Mouse (Mus musculus): ENCODE results near the gene Ocel1.

The Ocel1 gene

DNA sequence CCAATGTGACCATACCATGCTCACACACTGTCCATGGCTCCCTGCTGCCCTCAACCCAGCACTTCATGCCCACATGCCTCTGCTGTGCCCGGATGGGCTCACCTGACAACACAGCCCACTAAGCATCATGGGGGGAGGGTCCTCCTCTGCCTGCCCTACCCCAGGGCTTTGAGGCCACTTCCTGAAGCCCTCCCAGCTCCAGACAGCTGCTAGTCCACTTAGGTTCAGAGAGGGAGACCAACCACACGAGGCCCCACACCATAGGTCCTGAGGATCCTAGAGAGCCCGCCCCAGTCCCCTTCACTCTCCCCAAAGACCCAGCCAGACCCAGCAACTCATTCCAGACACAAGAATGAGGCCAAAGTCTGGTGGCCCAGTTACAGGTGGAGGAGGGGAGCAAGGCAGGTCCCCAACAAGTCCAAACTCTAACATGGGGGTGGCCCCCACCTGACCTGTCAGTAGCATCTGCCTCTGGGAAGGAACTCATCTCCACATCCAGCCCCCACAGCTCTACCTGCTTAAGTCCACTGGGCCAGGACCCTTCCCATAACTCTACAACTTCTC lies 8.5 kb downstream of the Ocel1 start:
- no peak for DNase-seq (ENCODE audit: low read depth, low spot score)

GRCm38 (mm10) chr8:71380178-71381171 lies 9.4 kb downstream of the Ocel1 start:
- no peak for DNase-seq (ENCODE audit: low read depth, low spot score)

DNA sequence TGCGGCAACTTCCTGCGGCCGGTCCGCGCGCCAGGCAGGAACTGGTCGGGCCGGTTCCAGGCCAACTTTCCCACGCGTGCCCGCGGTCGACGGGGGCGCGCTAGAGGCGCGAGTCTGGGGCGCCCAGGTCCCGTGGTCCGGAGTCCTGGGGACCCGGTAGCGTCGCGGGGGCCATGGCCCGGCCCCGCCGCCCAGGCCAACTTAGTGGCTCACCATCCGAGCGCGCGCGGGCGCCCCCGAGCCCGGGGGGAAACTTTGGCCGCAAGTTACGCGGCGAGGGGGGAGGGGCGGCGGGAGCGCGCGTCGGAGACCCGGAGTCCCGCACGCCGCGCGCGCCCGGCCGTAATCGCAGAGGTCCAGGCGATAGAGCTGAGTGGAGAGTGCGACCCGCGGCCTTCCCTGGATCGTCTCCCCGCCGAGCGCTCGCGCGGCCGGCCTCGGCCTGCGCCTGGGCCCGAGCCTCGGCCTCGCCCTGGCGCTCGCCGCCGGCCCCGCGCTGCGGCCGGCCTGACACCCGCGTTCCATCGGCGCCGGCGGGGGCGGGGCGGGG lies 10.4 kb downstream of the Ocel1 start, which contains the start of gene Nr2f6:
Nr2f6 (minus strand) TSS at position 540 of the 550 bp plus-strand sequence.
- no peak for DNase-seq (ENCODE audit: low read depth, low spot score)

DNA sequence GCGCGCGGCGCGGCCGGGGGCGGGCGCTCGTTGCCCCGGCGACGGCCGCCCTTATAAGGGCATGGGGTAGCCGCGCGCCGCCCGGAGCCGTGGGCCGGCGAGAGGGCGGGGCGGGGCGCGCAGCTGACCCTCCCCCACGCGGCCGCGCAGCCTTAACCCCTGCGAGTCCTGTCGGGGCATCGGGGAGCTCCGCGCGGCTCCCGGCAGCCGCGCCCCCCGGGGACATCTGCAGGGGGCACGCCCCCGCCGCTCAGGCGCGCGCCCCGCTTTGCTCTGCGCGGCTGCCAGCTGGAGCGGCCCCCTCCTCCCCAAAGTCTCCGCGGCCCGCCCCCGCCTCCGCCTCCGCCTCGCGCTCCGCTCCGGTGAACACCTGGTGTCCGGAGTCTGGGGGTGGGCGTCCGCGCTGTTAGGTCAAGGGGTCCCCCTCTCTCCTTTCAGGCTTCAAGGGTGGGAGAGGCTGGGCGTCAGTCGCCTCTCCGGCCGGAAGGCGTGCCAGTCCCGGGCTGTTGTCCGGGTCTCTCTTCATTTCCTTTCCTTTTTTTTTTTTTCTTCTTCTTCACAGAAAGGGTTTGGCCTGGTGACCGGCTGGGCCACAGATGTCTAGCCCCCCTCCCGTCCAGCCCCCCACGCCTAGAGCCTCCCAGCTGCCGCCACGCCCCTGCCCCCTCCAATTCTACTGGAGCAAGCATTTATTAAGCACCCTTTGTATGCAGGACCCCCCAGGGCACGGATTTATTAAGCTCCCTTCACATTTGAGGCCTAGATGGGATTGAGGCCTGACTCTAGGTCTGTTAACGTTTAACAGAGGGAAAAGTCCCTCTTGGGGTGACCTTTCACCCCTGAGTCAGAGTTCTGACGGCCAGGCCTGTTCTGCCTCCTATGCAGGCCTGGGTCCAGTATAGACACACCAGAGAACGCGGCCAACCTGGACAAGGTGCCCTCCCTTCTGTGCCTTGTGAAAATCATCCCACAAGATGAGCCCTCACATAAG lies 11.2 kb downstream of the Ocel1 start:
- DNase-seq (ENCODE audit: low read depth, low spot score) = no peak

- DNase-seq (ENCODE audit: low read depth, low spot score) = no peak
Observed at GRCm38 (mm10) chr8:71383396-71383795, 12.3 kb downstream of the Ocel1 start.

- no peak for DNase-seq (ENCODE audit: low read depth, low spot score)
Observed at GRCm38 (mm10) chr8:71383860-71384259, 12.8 kb downstream of the Ocel1 start.

DNA sequence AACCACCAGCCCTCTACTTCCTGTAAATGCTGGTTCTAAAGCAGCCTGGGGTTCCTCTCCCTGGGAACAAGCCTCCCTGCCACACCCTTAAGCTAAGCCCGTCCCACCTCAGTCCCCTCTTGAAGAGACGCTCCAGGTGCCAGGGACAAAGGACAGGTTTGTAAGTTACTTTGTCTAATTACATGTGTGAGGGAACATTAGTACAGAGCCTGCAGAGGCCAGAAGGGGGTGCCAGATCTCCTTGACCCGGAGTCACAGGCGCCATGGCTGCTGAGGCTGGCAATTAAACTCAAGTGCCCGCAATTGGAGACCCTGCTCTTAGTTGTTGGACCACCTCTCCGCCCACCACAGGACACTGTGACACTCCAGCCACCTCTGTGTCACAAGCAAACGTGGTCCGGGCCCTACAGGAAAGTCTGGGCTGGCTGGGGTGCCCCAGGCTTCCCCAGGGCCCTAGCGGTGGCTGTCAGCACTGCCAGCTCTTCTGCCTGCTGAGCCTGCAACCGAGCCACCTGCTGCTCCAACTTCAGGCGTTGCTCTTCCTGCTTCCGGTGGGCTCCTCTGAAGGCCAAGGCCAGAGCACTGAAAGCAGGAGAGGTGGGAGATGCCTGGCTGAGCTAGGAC lies 14.2 kb downstream of the Ocel1 start:
- no peak for DNase-seq (ENCODE audit: low read depth, low spot score)

GRCm38 (mm10) chr8:71388267-71388666 lies 17.2 kb downstream of the Ocel1 start:
- no peak for DNase-seq (ENCODE audit: low read depth, low spot score)

DNA sequence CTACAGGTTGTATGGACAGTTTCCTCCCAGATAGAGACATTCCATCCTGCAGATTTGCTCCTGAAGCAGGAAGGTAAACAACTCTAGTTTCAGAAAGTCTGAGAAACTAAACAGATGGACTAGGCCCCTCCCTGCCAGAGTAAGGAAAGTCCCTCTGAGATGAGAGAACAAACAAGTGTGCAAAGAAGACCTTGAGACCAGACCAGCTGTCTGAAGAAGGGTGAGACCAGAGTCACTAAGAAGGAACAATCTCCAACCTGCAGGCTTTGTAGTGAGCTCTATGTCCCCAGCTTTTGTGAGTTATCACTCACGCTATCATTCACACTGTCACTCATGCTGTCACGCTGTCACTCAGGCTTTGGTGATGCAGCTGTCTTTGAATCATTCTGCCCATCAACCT lies 20.6 kb downstream of the Ocel1 start:
- no peak for DNase-seq (ENCODE audit: low read depth, low spot score)

GRCm38 (mm10) chr8:71392391-71392790 lies 21.3 kb downstream of the Ocel1 start:
- no peak for DNase-seq (ENCODE audit: low read depth, low spot score)

- no peak for DNase-seq (ENCODE audit: low read depth, low spot score)
Observed at GRCm38 (mm10) chr8:71392871-71393270, 21.8 kb downstream of the Ocel1 start.

- DNase-seq (ENCODE audit: low read depth, low spot score) = no peak
Observed at GRCm38 (mm10) chr8:71394481-71394880, 23.4 kb downstream of the Ocel1 start.

- no peak for DNase-seq (ENCODE audit: low read depth, low spot score)
Observed at GRCm38 (mm10) chr8:71395071-71395470, 24.0 kb downstream of the Ocel1 start.

DNA sequence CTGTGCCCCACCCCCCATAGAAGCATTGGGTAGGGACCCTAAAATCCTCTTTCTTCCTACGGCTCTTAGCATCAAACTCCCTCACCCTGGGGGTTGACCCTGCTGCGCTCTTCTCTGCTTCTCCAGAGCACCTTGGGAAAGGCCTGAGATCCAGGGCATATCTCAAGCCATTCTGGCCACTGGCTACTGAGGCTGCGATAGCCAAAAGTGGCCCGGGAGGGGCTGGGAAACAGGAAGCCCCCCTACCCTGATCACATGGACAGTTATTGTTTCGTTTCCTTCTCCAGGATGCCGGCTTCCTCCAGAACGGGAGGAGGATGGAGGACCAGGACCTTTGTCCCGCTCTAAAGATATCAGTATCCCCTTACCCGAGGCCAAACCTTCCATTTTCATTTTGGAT lies 24.5 kb downstream of the Ocel1 start, which contains the start of gene Ushbp1:
Ushbp1 (minus strand) TSS at position 174 of the 400 bp plus-strand sequence.
- DNase-seq (ENCODE audit: low read depth, low spot score) = no peak

GRCm38 (mm10) chr8:71396639-71397305 lies 25.7 kb downstream of the Ocel1 start, which contains the start of gene Babam1:
Babam1 (plus strand) TSS chr8:71396861.
- peak; percentile 87 for DNase-seq (ENCODE audit: low read depth, low spot score)

- no peak for DNase-seq (ENCODE audit: low read depth, low spot score)
Observed at GRCm38 (mm10) chr8:71397701-71398100, 26.6 kb downstream of the Ocel1 start.

- no peak for DNase-seq (ENCODE audit: low read depth, low spot score)
Observed at GRCm38 (mm10) chr8:71400826-71401225, 29.7 kb downstream of the Ocel1 start.

- no peak for DNase-seq (ENCODE audit: low read depth, low spot score)
Observed at GRCm38 (mm10) chr8:71401454-71401853, 30.4 kb downstream of the Ocel1 start.

DNA sequence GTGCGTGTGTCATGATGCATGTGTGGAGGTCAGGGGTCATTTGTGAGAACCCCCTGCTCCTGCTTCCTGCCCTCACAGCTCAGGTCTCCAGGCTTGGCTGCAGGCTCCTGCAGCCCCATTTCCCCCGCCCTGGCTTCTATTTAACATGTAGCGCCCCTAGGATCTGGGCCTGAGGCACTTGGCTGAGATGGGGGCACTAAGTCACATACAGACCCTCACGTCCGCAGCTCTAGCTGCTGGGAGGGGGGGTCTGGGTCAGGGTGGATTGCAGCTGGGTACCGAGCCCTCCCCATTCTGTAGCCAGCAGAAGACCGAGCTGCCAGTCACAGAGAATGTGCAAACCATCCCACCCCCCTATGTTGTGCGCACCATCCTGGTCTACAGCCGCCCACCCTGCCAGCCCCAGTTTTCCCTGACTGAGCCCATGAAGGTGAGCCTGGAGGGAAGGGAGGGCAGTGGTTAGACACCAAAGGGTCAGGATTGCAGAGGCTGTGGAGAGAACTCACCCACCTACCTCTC lies 31.4 kb downstream of the Ocel1 start:
- no peak for DNase-seq (ENCODE audit: low read depth, low spot score)
